Mouse (Mus musculus): ENCODE results near the gene Syncrip.
A peak's percentile ranks its signal among the peaks of the same experiment; 100 is the strongest.

Gene Syncrip

GRCm38 (mm10) chr9:88482230-88482828, at the start of gene Syncrip:
Gene Syncrip (minus strand): TSS chr9:88482574.
- DNase-seq = peak; percentile 95

- DNase-seq = no peak
Measured at GRCm38 (mm10) chr9:88529979-88530580, 47.7 kb upstream of the Syncrip start.

GRCm38 (mm10) chr9:88529571-88529970, 47.2 kb upstream of the Syncrip start:
- no peak for DNase-seq

GRCm38 (mm10) chr9:88528736-88529135, 46.4 kb upstream of the Syncrip start:
- DNase-seq = no peak

GRCm38 (mm10) chr9:88527956-88528355, 45.6 kb upstream of the Syncrip start:
- no peak for DNase-seq

GRCm38 (mm10) chr9:88525341-88525740, 43.0 kb upstream of the Syncrip start:
- DNase-seq = no peak

- no peak for DNase-seq
Measured at GRCm38 (mm10) chr9:88524796-88525195, 42.4 kb upstream of the Syncrip start.

- DNase-seq = no peak
Measured at GRCm38 (mm10) chr9:88524367-88524766, 42.0 kb upstream of the Syncrip start.

GRCm38 (mm10) chr9:88523335-88523668, 40.9 kb upstream of the Syncrip start:
- DNase-seq = no peak

GRCm38 (mm10) chr9:88522569-88523334, 40.4 kb upstream of the Syncrip start:
- DNase-seq = peak; percentile 99

- no peak for DNase-seq
Measured at GRCm38 (mm10) chr9:88521961-88522568, 39.7 kb upstream of the Syncrip start.

GRCm38 (mm10) chr9:88520849-88521483, 38.6 kb upstream of the Syncrip start:
- DNase-seq = no peak

GRCm38 (mm10) chr9:88520122-88520848, 37.9 kb upstream of the Syncrip start:
- DNase-seq = no peak

GRCm38 (mm10) chr9:88519390-88520121, 37.2 kb upstream of the Syncrip start:
- no peak for DNase-seq

GRCm38 (mm10) chr9:88516361-88516995, 34.1 kb upstream of the Syncrip start:
- peak; percentile 11 for DNase-seq

- DNase-seq = no peak
Measured at GRCm38 (mm10) chr9:88515546-88515945, 33.2 kb upstream of the Syncrip start.

GRCm38 (mm10) chr9:88501846-88502245, 19.5 kb upstream of the Syncrip start:
- DNase-seq = no peak

- no peak for DNase-seq
Measured at GRCm38 (mm10) chr9:88500112-88500511, 17.7 kb upstream of the Syncrip start.

- peak; percentile 14 for DNase-seq
Measured at GRCm38 (mm10) chr9:88492522-88492921, 10.1 kb upstream of the Syncrip start.

GRCm38 (mm10) chr9:88484531-88484930, 2.2 kb upstream of the Syncrip start:
- no peak for DNase-seq

GRCm38 (mm10) chr9:88482829-88483396, 539 bp upstream of the Syncrip start:
- peak; percentile 90 for DNase-seq

Measured in lung, postnatal 36 days (tissue).